Mouse (Mus musculus): Measurements from ENCODE around the gene Bcl2l1. TPM values are rescaled to one million over a fixed set of nuclear protein-coding genes. Genes with fewer than 3 reads are reported as not detected.

The Bcl2l1 gene
- polyA plus RNA-seq, 1 experiment from 2014 or later: 179 TPM

GRCm38 (mm10) chr2:152733201-152733600 lies 98.3 kb downstream of the Bcl2l1 start:
- H3K4me1 ChIP-seq (ENCODE audit: control insufficient read depth, insufficient read depth, low read length): peaks cover 26% of the 10 kb centered on the region
- H3K9me3 ChIP-seq (replicated peaks; ENCODE audit: control insufficient read depth, low read length): no peaks in the 10 kb centered on the region
- H3K27me3 ChIP-seq (replicated peaks; ENCODE audit: control insufficient read depth, insufficient read depth, low read length): peaks cover 11% of the 10 kb centered on the region
- WGBS: 92% methylated on average over 2 of the region's 2 CpGs
- DNase-seq (ENCODE audit: low spot score) (no peak), ATAC-seq (no peak)
- no peak overlapping the region for H3K4me2 ChIP-seq (ENCODE audit: low read length)
- H3K9ac ChIP-seq (ENCODE audit: low read length): no peak overlapping the region
- no peak overlapping the region for H3K27ac ChIP-seq (ENCODE audit: low read depth, low read length)
- H3K4me3 ChIP-seq (ENCODE audit: low read depth, low read length): no peak overlapping the region
- H3K36me3 ChIP-seq (ENCODE audit: control insufficient read depth, insufficient read depth, low read length): no peaks in the 10 kb centered on the region

Small RNAs within 50 kb of the gene (microRNA-seq; reads per million reads assigned to microRNA genes)
- gene Gm23802 (not detected), gene Mir5622 (1.3 reads per million, percentile 3 among the genes with 10 or more reads in this experiment)

Other genes starting within 250 kb of the Bcl2l1 start
- not detected in 2 replicates for gene Defb45, start 232.3 kb downstream of the Bcl2l1 start, polyA plus RNA-seq (2014; fragmentation: Nextera tagmentation; extraction: Ambion mirVana)
- gene Defb36, start 227.4 kb downstream of the Bcl2l1 start, polyA plus RNA-seq (2014; fragmentation: Nextera tagmentation; extraction: Ambion mirVana): not detected in 2 replicates
- gene Defb25, start 208.7 kb downstream of the Bcl2l1 start, polyA plus RNA-seq (2014; fragmentation: Nextera tagmentation; extraction: Ambion mirVana): not detected in 2 replicates
- 0.34 and 0.53 TPM in 2 replicates for gene Rem1, start 204.8 kb downstream of the Bcl2l1 start, polyA plus RNA-seq (2014; fragmentation: Nextera tagmentation; extraction: Ambion mirVana)
- 136 and 161 TPM in 2 replicates for gene H13, start 162.3 kb downstream of the Bcl2l1 start, polyA plus RNA-seq (2014; fragmentation: Nextera tagmentation; extraction: Ambion mirVana)
- 35.8 and 42.6 TPM in 2 replicates for gene Mcts2, start 144.7 kb downstream of the Bcl2l1 start, polyA plus RNA-seq (2014; fragmentation: Nextera tagmentation; extraction: Ambion mirVana)
- gene Id1, start 95.5 kb downstream of the Bcl2l1 start, polyA plus RNA-seq (2014; fragmentation: Nextera tagmentation; extraction: Ambion mirVana): 29.2 and 32.8 TPM in 2 replicates
- 4.5 and 5.9 TPM in 2 replicates for gene Cox4i2, start 77.6 kb downstream of the Bcl2l1 start, polyA plus RNA-seq (2014; fragmentation: Nextera tagmentation; extraction: Ambion mirVana)
- gene Tpx2, start 16.2 kb upstream of the Bcl2l1 start, polyA plus RNA-seq (2014; fragmentation: Nextera tagmentation; extraction: Ambion mirVana): 70.1 and 81.5 TPM in 2 replicates
- not detected in 2 replicates for gene Mylk2, start 79.6 kb upstream of the Bcl2l1 start, polyA plus RNA-seq (2014; fragmentation: Nextera tagmentation; extraction: Ambion mirVana)
- 4.0 TPM in 2 replicates for gene Foxs1, start 101.5 kb upstream of the Bcl2l1 start, polyA plus RNA-seq (2014; fragmentation: Nextera tagmentation; extraction: Ambion mirVana)
- 6.4 and 6.6 TPM in 2 replicates for gene Dusp15, start 120.0 kb upstream of the Bcl2l1 start, polyA plus RNA-seq (2014; fragmentation: Nextera tagmentation; extraction: Ambion mirVana)
- 2.5 and 4.3 TPM in 2 replicates for gene Ttll9, start 130.8 kb upstream of the Bcl2l1 start, polyA plus RNA-seq (2014; fragmentation: Nextera tagmentation; extraction: Ambion mirVana)
- gene Pdrg1, start 183.7 kb upstream of the Bcl2l1 start, polyA plus RNA-seq (2014; fragmentation: Nextera tagmentation; extraction: Ambion mirVana): 108 and 118 TPM in 2 replicates
- 0.87 and 1.0 TPM in 2 replicates for gene Xkr7, start 200.1 kb upstream of the Bcl2l1 start, polyA plus RNA-seq (2014; fragmentation: Nextera tagmentation; extraction: Ambion mirVana)
- 0.77 and 1.1 TPM in 2 replicates for gene Ccm2l, start 234.2 kb upstream of the Bcl2l1 start, polyA plus RNA-seq (2014; fragmentation: Nextera tagmentation; extraction: Ambion mirVana)

Data from forebrain, embryonic 14.5 days (tissue).